Mouse (Mus musculus) hindbrain, embryonic 14.5 days (tissue): ENCODE results near the gene Slc43a2. TPM values are rescaled to one million over a fixed set of nuclear protein-coding genes. Genes with fewer than 3 reads are reported as not detected.

Experiments
- ATAC-seq: fragments of 200-750 bp; cut with Nextera tagmentation; 2 replicates; pipeline ENCODE4 v1.8.0; 2017; ENCODE audit warnings: moderate number of reproducible peaks, mild to moderate bottlenecking, moderate TSS enrichment, moderate library complexity; ENCODE audit not compliant: low FRiP score
- DNase-seq: peaks from one replicate; pipeline ENCODE4 v3.0.0-alpha.2; 2015; ENCODE audit warnings: low spot score
- H3K27ac ChIP-seq: fragments of 300-500 bp; sonication (generic); 2 replicates; pipeline ENCODE4 v1.5.1; 2014; ENCODE audit warnings: mild to moderate bottlenecking, moderate library complexity
- H3K27me3 ChIP-seq: fragments of 300-500 bp; sonication (generic); 2 replicates; pipeline ENCODE4 v1.6.1; 2014; ENCODE audit warnings: mild to moderate bottlenecking, low read length, mixed read lengths; ENCODE audit not compliant: control insufficient read depth, insufficient read depth
- H3K36me3 ChIP-seq: fragments of 300-500 bp; sonication (generic); replicated peaks from 2 replicates; pipeline ENCODE4 v1.6.1; 2014; ENCODE audit not compliant: control insufficient read depth, insufficient read depth
- H3K4me1 ChIP-seq: fragments of 300-500 bp; sonication (generic); replicated peaks from 2 replicates; pipeline ENCODE4 v1.6.1; 2014; ENCODE audit warnings: antibody characterized with exemption, low read length, mixed read lengths; ENCODE audit not compliant: control insufficient read depth, insufficient read depth
- H3K4me2 ChIP-seq: fragments of 300-500 bp; sonication (generic); replicated peaks from 2 replicates; pipeline ENCODE4 v1.6.1; 2014; ENCODE audit warnings: mild to moderate bottlenecking, moderate library complexity
- H3K4me3 ChIP-seq: fragments of 300-500 bp; sonication (generic); replicated peaks from 2 replicates; pipeline ENCODE4 v1.5.1; 2014; ENCODE audit warnings: mild to moderate bottlenecking, low read length
- H3K9ac ChIP-seq: fragments of 300-500 bp; sonication (generic); 2 replicates; pipeline ENCODE4 v1.6.1; 2014
- H3K9me3 ChIP-seq: fragments of 300-500 bp; sonication (generic); 2 replicates; pipeline ENCODE4 v1.6.1; 2016; ENCODE audit warnings: low read length; ENCODE audit not compliant: control insufficient read depth
- WGBS: fragments of 180-500 bp; shearing (Covaris S2); extraction: QIAGEN DNeasy Blood & Tissue Kit; methylation state at CpG from one replicate; pipeline ENCODE4 v1.1.7; 2014; 5-methylcytosine and 5-hydroxymethylcytosine counted together
- polyA plus RNA-seq: library from polyadenylated mRNA; unstranded; fragments of >200 nt; fragmentation: Nextera tagmentation; extraction: Ambion mirVana; gene quantifications from 2 replicates; pipeline ENCODE4 v1.2.1, GENCODE M21; 2014

Slc43a2 gene
- 13.8 and 15.2 TPM in 2 replicates for polyA plus RNA-seq

- WGBS: under 1% methylated on average over 62 of the region's 62 CpGs
- H3K4me3 ChIP-seq: peak within 1 kb of the TSS; percentile 59
Observed at GRCm38 (mm10) chr11:75531469-75532242, at the start of gene Slc43a2. Gene Slc43a2 (plus strand): TSS chr11:75531694.

GRCm38 (mm10) chr11:75486192-75486591 lies 45.3 kb upstream of the Slc43a2 start:
- no peaks in the 10 kb centered on the region for H3K9me3 ChIP-seq
- no peak overlapping the region for H3K9ac ChIP-seq
- DNase-seq (no peak), ATAC-seq (peak; percentile 38)
- H3K4me3 ChIP-seq: peak overlapping the region; percentile 100
- H3K27ac ChIP-seq: peak overlapping the region; percentile 60; the same call in 1 of the 2 replicates
- H3K4me2 ChIP-seq: peak overlapping the region; percentile 53
- H3K4me1 ChIP-seq: peaks cover 14% of the 10 kb centered on the region
- H3K36me3 ChIP-seq: peaks cover 31% of the 10 kb centered on the region
- WGBS: 16% methylated on average over 3 of the region's 3 CpGs
- no peaks in the 10 kb centered on the region for H3K27me3 ChIP-seq

More at GRCm38 (mm10) chr11:75531469-75532242, at the start of gene Slc43a2:
- peak; percentile 96 for DNase-seq
- H3K27ac ChIP-seq: peak within 1 kb of the TSS; percentile 95
- no peaks in the 10 kb centered on the region for H3K36me3 ChIP-seq
- peaks cover 30% of the 10 kb centered on the region for H3K4me1 ChIP-seq
- peak; percentile 95 for ATAC-seq
- H3K9me3 ChIP-seq: no peaks in the 10 kb centered on the region
- peak within 1 kb of the TSS; percentile 88 for H3K9ac ChIP-seq
- H3K27me3 ChIP-seq: no peaks in the 10 kb centered on the region
- peak within 1 kb of the TSS; percentile 98 for H3K4me2 ChIP-seq

GRCm38 (mm10) chr11:75486601-75487285 lies 44.8 kb upstream of the Slc43a2 start, which contains the start of gene Prpf8:
Gene Prpf8 (plus strand): TSS chr11:75486816.
- Histone ChIP-seq H3K4me2 (peak within 1 kb of the TSS; percentile 99), H3K9ac (peak within 1 kb of the TSS; percentile 99), H3K27me3 (no peaks in the 10 kb centered on the region), H3K9me3 (no peaks in the 10 kb centered on the region), H3K4me3 (peak within 1 kb of the TSS; percentile 100), H3K36me3 (peaks cover 36% of the 10 kb centered on the region), H3K27ac (peak within 1 kb of the TSS; percentile 81), H3K4me1 (peaks cover 14% of the 10 kb centered on the region)
- DNase-seq: peak; percentile 99
- WGBS: under 1% methylated on average over 52 of the region's 52 CpGs
- peak; percentile 100 for ATAC-seq

GRCm38 (mm10) chr11:75487496-75487895 lies 44.0 kb upstream of the Slc43a2 start:
- H3K9ac ChIP-seq: peak overlapping the region; percentile 99
- peak overlapping the region; percentile 100 for H3K4me3 ChIP-seq
- DNase-seq: no peak
- no peak overlapping the region for H3K27ac ChIP-seq
- peaks cover 14% of the 10 kb centered on the region for H3K4me1 ChIP-seq
- H3K36me3 ChIP-seq: peaks cover 44% of the 10 kb centered on the region
- no peak for ATAC-seq
- whole genome bisulfite sequencing: 47% methylated on average over 6 of the region's 6 CpGs
- H3K4me2 ChIP-seq: peak overlapping the region; percentile 99
- H3K27me3 ChIP-seq: no peaks in the 10 kb centered on the region
- H3K9me3 ChIP-seq: no peaks in the 10 kb centered on the region

GRCm38 (mm10) chr11:75494296-75495049 lies 37.0 kb upstream of the Slc43a2 start:
- Histone ChIP-seq H3K4me3 (no peak overlapping the region), H3K4me1 (no peaks in the 10 kb centered on the region), H3K9me3 (no peaks in the 10 kb centered on the region), H3K36me3 (peaks cover 100% of the 10 kb centered on the region), H3K27me3 (no peaks in the 10 kb centered on the region), H3K4me2 (no peak overlapping the region), H3K9ac (no peak overlapping the region), H3K27ac (no peak overlapping the region)
- 97% methylated on average over 10 of the region's 10 CpGs for WGBS
- DNase-seq: no peak
- ATAC-seq: no peak

- H3K4me1 ChIP-seq: no peaks in the 10 kb centered on the region
- H3K9me3 ChIP-seq: no peaks in the 10 kb centered on the region
- H3K36me3 ChIP-seq: peaks cover 100% of the 10 kb centered on the region
- no peaks in the 10 kb centered on the region for H3K27me3 ChIP-seq
- ATAC-seq: no peak
- no peak overlapping the region for H3K4me2 ChIP-seq
- no peak overlapping the region for H3K27ac ChIP-seq
- H3K9ac ChIP-seq: no peak overlapping the region
- 93% methylated on average over 1 of the region's 1 CpGs for WGBS
- DNase-seq: no peak
- no peak overlapping the region for H3K4me3 ChIP-seq
Observed at GRCm38 (mm10) chr11:75498126-75498525, 33.4 kb upstream of the Slc43a2 start.

- H3K9ac ChIP-seq: no peak overlapping the region
- DNase-seq: no peak
- ATAC-seq: no peak
- peaks cover 7% of the 10 kb centered on the region for H3K4me1 ChIP-seq
- H3K9me3 ChIP-seq: no peaks in the 10 kb centered on the region
- no peak overlapping the region for H3K4me3 ChIP-seq
- peaks cover 69% of the 10 kb centered on the region for H3K36me3 ChIP-seq
- no peaks in the 10 kb centered on the region for H3K27me3 ChIP-seq
- no peak overlapping the region for H3K27ac ChIP-seq
- H3K4me2 ChIP-seq: no peak overlapping the region
- WGBS: 98% methylated on average over 4 of the region's 4 CpGs
Observed at GRCm38 (mm10) chr11:75508162-75508561, 23.3 kb upstream of the Slc43a2 start.

GRCm38 (mm10) chr11:75508904-75509303 lies 22.6 kb upstream of the Slc43a2 start:
- H3K9ac ChIP-seq: no peak overlapping the region
- H3K36me3 ChIP-seq: peaks cover 62% of the 10 kb centered on the region
- DNase-seq (no peak), ATAC-seq (no peak)
- no peak overlapping the region for H3K4me3 ChIP-seq
- H3K27me3 ChIP-seq: no peaks in the 10 kb centered on the region
- H3K9me3 ChIP-seq: no peaks in the 10 kb centered on the region
- 81% methylated on average over 8 of the region's 8 CpGs for WGBS
- no peak overlapping the region for H3K4me2 ChIP-seq
- H3K27ac ChIP-seq: no peak overlapping the region
- H3K4me1 ChIP-seq: peaks cover 7% of the 10 kb centered on the region
